Mouse (Mus musculus) MEL (cell line): ENCODE results near the gene Lcmt2. TPM values are rescaled to one million over a fixed set of nuclear protein-coding genes. Genes with fewer than 3 reads are reported as not detected.

Experiments
- DNase-seq: peaks from one replicate; pipeline ENCODE4 v3.0.0; 2011; ENCODE audit warnings: low read depth, low spot score
- H3K27ac ChIP-seq: 2 replicates; pipeline ENCODE4 v1.5.1; 2012; ENCODE audit warnings: low read depth, mild to moderate bottlenecking, control low read depth, low read length, moderate library complexity; ENCODE audit not compliant: control insufficient read depth
- H3K27me3 ChIP-seq, 2 experiments: fragments of 150-350 bp in 1 of 2; sonication (generic) in 1 of 2; 2 replicates each; pipeline ENCODE4 v1.6.1; 2012; ENCODE audit warnings: low read length in 2 of 2, mild to moderate bottlenecking in 2 of 2, improper control_type of control experiment in 1 of 2, moderate library complexity in 1 of 2; ENCODE audit not compliant: insufficient read depth in 2 of 2, control insufficient read depth in 1 of 2
- H3K36me3 ChIP-seq, 2 experiments: 2 replicates each; pipeline ENCODE4 v1.6.1; 2012 to 2014; ENCODE audit warnings: low read length in 2 of 2, improper control_type of control experiment in 1 of 2, inconsistent platforms in 1 of 2, mild to moderate bottlenecking in 1 of 2; ENCODE audit not compliant: insufficient read depth in 2 of 2, control insufficient read depth in 1 of 2
- H3K4me1 ChIP-seq, 2 experiments: fragments of 150-350 bp in 1 of 2; sonication (generic) in 1 of 2; 2 replicates each; pipeline ENCODE4 v1.6.1; 2012; ENCODE audit warnings: low read length in 2 of 2, improper control_type of control experiment in 1 of 2, mild to moderate bottlenecking in 1 of 2; ENCODE audit not compliant: insufficient read depth in 2 of 2, control insufficient read depth in 1 of 2
- H3K4me3 ChIP-seq, 2 experiments: fragments of 150-350 bp in 1 of 2; sonication (generic) in 1 of 2; 2 replicates each; pipeline ENCODE4 v1.5.1; 2012; ENCODE audit warnings: low read depth in 2 of 2, low read length in 2 of 2, mild to moderate bottlenecking in 2 of 2, moderate library complexity in 2 of 2, control low read depth in 1 of 2, improper control_type of control experiment in 1 of 2; ENCODE audit not compliant: control insufficient read depth in 1 of 2, insufficient read depth in 1 of 2
- H3K79me2 ChIP-seq: 2 replicates; pipeline ENCODE4 v1.6.1; 2012; ENCODE audit warnings: mild to moderate bottlenecking, low read length, moderate library complexity; ENCODE audit not compliant: control insufficient read depth, poor library complexity, insufficient read depth
- H3K9ac ChIP-seq: 2 replicates; pipeline ENCODE4 v1.6.1; 2012; ENCODE audit warnings: low read depth, mild to moderate bottlenecking, control low read depth, low read length, moderate library complexity; ENCODE audit not compliant: control insufficient read depth, poor library complexity, severe bottlenecking
- H3K9me3 ChIP-seq: fragments of 150-350 bp; sonication (generic); replicated peaks from 2 replicates; pipeline ENCODE4 v1.6.1; 2012; ENCODE audit warnings: mild to moderate bottlenecking, low read length, improper control_type of control experiment, moderate library complexity; ENCODE audit not compliant: insufficient read depth
- BHLHE40 ChIP-seq: IDR thresholded peaks from 2 replicates; pipeline ENCODE4 v1.6.1; 2012; ENCODE audit warnings: low read depth, mild to moderate bottlenecking, inconsistent platforms, low read length, improper control_type of control experiment, borderline replicate concordance
- CHD2 ChIP-seq: IDR thresholded peaks from 2 replicates; pipeline ENCODE4 v1.6.1; 2011; ENCODE audit warnings: low read length, improper control_type of control experiment
- CTCF ChIP-seq, 3 experiments: IDR thresholded peaks in 2 of 3; conservative IDR thresholded peaks in 1 of 3; 2 replicates each; pipeline ENCODE4 v1.5.1; 2011 to 2012; ENCODE audit warnings: low read length in 3 of 3, low read depth in 2 of 3, mild to moderate bottlenecking in 2 of 3, improper control_type of control experiment in 1 of 3, inconsistent platforms in 1 of 3, mixed read lengths in 1 of 3, moderate library complexity in 1 of 3; ENCODE audit not compliant: control insufficient read depth in 1 of 3, insufficient read depth in 1 of 3, poor library complexity in 1 of 3, severe bottlenecking in 1 of 3
- ELF1 ChIP-seq: IDR thresholded peaks from 2 replicates; pipeline ENCODE4 v1.6.1; 2014; ENCODE audit warnings: low read depth, mild to moderate bottlenecking, inconsistent platforms, low read length, improper control_type of control experiment, moderate library complexity
- ETS1 ChIP-seq: IDR thresholded peaks from 2 replicates; pipeline ENCODE4 v1.6.1; 2012; ENCODE audit warnings: low read depth, mild to moderate bottlenecking, inconsistent platforms, low read length, improper control_type of control experiment, moderate library complexity
- GABPA ChIP-seq: IDR thresholded peaks from 2 replicates; pipeline ENCODE4 v1.6.1; 2012; ENCODE audit warnings: low read depth, mild to moderate bottlenecking, inconsistent platforms, low read length, improper control_type of control experiment, moderate library complexity
- GATA1 ChIP-seq: IDR thresholded peaks from 2 replicates; pipeline ENCODE4 v1.6.1; 2011; ENCODE audit warnings: low read depth, low read length, improper control_type of control experiment
- HCFC1 ChIP-seq: IDR thresholded peaks from 2 replicates; pipeline ENCODE4 v1.6.1; 2012; ENCODE audit warnings: low read depth, mild to moderate bottlenecking, inconsistent platforms, low read length, improper control_type of control experiment, moderate library complexity
- MAX ChIP-seq: IDR thresholded peaks from 2 replicates; pipeline ENCODE4 v1.6.1; 2011; ENCODE audit warnings: low read length, improper control_type of control experiment
- MAZ ChIP-seq: IDR thresholded peaks from 2 replicates; pipeline ENCODE4 v1.6.1; 2012; ENCODE audit warnings: low read depth, mild to moderate bottlenecking, inconsistent platforms, low read length, improper control_type of control experiment
- MXI1 ChIP-seq: IDR thresholded peaks from 2 replicates; pipeline ENCODE4 v1.6.1; 2011; ENCODE audit warnings: mild to moderate bottlenecking, low read depth, low read length, improper control_type of control experiment
- MYC ChIP-seq: IDR thresholded peaks from 2 replicates; pipeline ENCODE4 v1.6.1; 2011; ENCODE audit warnings: low read depth, mild to moderate bottlenecking, low read length, improper control_type of control experiment, moderate library complexity
- NELFE ChIP-seq: IDR thresholded peaks from 2 replicates; pipeline ENCODE4 v1.6.1; 2011; ENCODE audit warnings: low read depth, low read length, improper control_type of control experiment
- NRF1 ChIP-seq: IDR thresholded peaks from 2 replicates; pipeline ENCODE4 v1.6.1; 2014; ENCODE audit warnings: low read depth, mild to moderate bottlenecking, inconsistent platforms, low read length, improper control_type of control experiment, moderate library complexity; ENCODE audit not compliant: poor library complexity, insufficient read depth, severe bottlenecking
- POLR2A ChIP-seq, 2 experiments: IDR thresholded peaks; 2 replicates each; pipeline ENCODE4 v1.6.1; 2011 to 2012; ENCODE audit warnings: low read length in 2 of 2, mild to moderate bottlenecking in 2 of 2, control low read depth in 1 of 2, improper control_type of control experiment in 1 of 2, low read depth in 1 of 2, moderate library complexity in 1 of 2; ENCODE audit not compliant: control insufficient read depth in 1 of 2, insufficient read depth in 1 of 2, poor library complexity in 1 of 2
- POLR2AphosphoS2 ChIP-seq: IDR thresholded peaks from 2 replicates; pipeline ENCODE4 v1.6.1; 2011; ENCODE audit warnings: low read length, improper control_type of control experiment
- RAD21 ChIP-seq: IDR thresholded peaks from 2 replicates; pipeline ENCODE4 v1.6.1; 2011; ENCODE audit warnings: mild to moderate bottlenecking, low read depth, low read length, improper control_type of control experiment
- SIN3A ChIP-seq: IDR thresholded peaks from 2 replicates; pipeline ENCODE4 v1.6.1; 2012; ENCODE audit warnings: low read length, improper control_type of control experiment, inconsistent platforms
- SMC3 ChIP-seq: IDR thresholded peaks from 2 replicates; pipeline ENCODE4 v1.6.1; 2011; ENCODE audit warnings: low read depth, low read length, improper control_type of control experiment
- TBP ChIP-seq: IDR thresholded peaks from 2 replicates; pipeline ENCODE4 v1.8.0; 2011; ENCODE audit warnings: low read depth, low read length, improper control_type of control experiment
- TCF12 ChIP-seq: IDR thresholded peaks from 2 replicates; pipeline ENCODE4 v1.6.1; 2014; ENCODE audit warnings: low read depth, mild to moderate bottlenecking, inconsistent platforms, low read length, improper control_type of control experiment, moderate library complexity
- ZC3H11A ChIP-seq: IDR thresholded peaks from 2 replicates; pipeline ENCODE4 v1.6.1; 2012; ENCODE audit warnings: low read depth, mild to moderate bottlenecking, inconsistent platforms, low read length, improper control_type of control experiment
- ZMIZ1 ChIP-seq: IDR thresholded peaks from 2 replicates; pipeline ENCODE4 v1.6.1; 2012; ENCODE audit warnings: low read depth, mild to moderate bottlenecking, inconsistent platforms, low read length, improper control_type of control experiment, moderate library complexity
- ZNF384 ChIP-seq: IDR thresholded peaks from 2 replicates; pipeline ENCODE4 v1.6.1; 2012; ENCODE audit warnings: low read depth, mild to moderate bottlenecking, inconsistent platforms, low read length, improper control_type of control experiment
- polyA plus RNA-seq, 2 experiments: library from polyadenylated mRNA; stranded (reverse) in 1 of 2; unstranded in 1 of 2; fragments of >175 nt in 1 of 2; fragments of >200 nt in 1 of 2; gene quantifications; 2 replicates each; pipeline versions ENCODE4 v1.2.1 to v1.2.4; 2012; ENCODE audit warnings: low replicate concordance in 2 of 2, low read depth in 1 of 2; ENCODE audit not compliant: insufficient read length in 2 of 2, insufficient read depth in 1 of 2, missing spikeins in 1 of 2
- total RNA-seq: library from RNA; depleted of rRNA; stranded (reverse); fragments of 300-350 nt; gene quantifications from 2 replicates; pipeline ENCODE4 v1.2.3, GENCODE M21; 2012; rRNA removed

Gene Lcmt2
- total RNA-seq (9.4 and 13.2 TPM in 2 replicates), polyA plus RNA-seq (10 to 100 TPM in 1 of 2 experiments, not detected in 1; 12.9 TPM)

DNA sequence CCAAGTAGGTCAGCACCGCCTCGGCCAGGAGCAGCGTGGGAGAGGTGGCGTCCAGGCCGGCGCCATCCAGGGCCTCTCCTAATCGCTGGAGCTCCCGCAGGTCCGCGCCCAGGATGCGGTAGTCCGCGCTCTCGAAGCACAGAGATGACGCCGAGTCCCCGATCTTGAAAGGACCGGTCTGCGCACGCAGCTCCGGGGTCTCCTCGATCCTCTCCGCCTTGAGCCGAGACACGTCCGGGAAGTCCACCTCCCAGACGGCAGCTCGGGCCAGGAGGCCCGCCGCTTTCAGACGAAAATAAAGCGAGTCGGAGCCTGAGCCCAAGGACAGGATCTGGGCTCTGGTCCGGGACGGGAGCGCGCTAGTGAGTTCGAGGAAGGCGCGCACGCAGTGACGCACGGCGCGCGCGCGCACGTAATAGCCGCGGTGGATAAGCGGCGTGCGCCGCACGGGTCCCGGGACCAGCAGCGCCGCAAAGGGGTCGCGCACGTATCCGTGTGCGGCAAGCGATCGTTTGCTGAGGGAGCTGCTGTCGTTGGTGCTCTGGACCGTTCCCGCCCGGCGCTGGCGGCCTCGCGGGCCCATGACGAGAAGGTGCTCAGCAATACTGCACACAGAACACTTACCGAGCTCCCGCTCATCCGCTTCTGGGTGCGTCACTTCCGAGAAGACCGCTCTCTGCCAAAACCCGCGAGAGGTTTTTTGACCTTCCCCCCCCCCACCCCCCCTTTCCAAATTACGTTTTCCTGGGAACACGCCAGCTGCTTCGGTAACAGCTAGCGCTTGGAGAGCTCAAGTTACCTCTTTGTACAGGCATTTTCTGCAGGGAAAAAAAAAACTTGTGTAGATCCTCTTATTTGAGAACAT, at the start of gene Lcmt2, which contains the start of gene Adal:
Lcmt2 (minus strand) TSS at position 636 of the 865 bp plus-strand sequence.
Adal (plus strand) TSS at position 411 of the 865 bp plus-strand sequence.
- TF ChIP-seq CHD2 (peak; percentile 71), POLR2AphosphoS2 (peak; percentile 95), SIN3A (peak; percentile 72), MAX (peak; percentile 77), NELFE (peak; percentile 95), ZMIZ1 (peak; percentile 28; the same call in 1 of the 2 replicates), RAD21 (no peak), POLR2A (IDR thresholded peaks at IDR 0.05; ENCODE audit: control insufficient read depth in 1 of 2, insufficient read depth in 1 of 2, low read depth in 1 of 2, low read length in 2 of 2, poor library complexity in 1 of 2) (peak; percentile 96 to 98), MXI1 (peak; percentile 46; the same call in 1 of the 2 replicates), MYC (peak; percentile 85; the same call in 1 of the 2 replicates), GATA1 (no peak), NRF1 (peak; percentile 68), GABPA (no peak), MAZ (no peak), ELF1 (0 out of 2 replicates have a peak, but pooled peaks have one; percentile 10), HCFC1 (peak; percentile 79), ZC3H11A (no peak), TCF12 (peak; percentile 62; the same call in 1 of the 2 replicates), BHLHE40 (0 out of 2 replicates have a peak, but pooled peaks have one; percentile 22)
- Histone ChIP-seq H3K9me3 (no peaks in the 10 kb centered on the region), H3K27me3 (no peaks in the 10 kb centered on the region), H3K4me1 (peaks cover 5 to 14% of the 10 kb centered on the region in 2 experiments; a peak in 3 of 4 replicates), H3K27ac (peak within 1 kb of the TSS; percentile 85), H3K36me3 (peaks cover 0 to 26% of the 10 kb centered on the region in 2 experiments; a peak in 2 of 4 replicates), H3K4me3 (peak within 1 kb of the TSS; percentile 84 to 92), H3K79me2 (peaks cover 31% of the 10 kb centered on the region), H3K9ac (peak within 1 kb of the TSS; percentile 83)
- peak; percentile 95 for DNase-seq

DNA sequence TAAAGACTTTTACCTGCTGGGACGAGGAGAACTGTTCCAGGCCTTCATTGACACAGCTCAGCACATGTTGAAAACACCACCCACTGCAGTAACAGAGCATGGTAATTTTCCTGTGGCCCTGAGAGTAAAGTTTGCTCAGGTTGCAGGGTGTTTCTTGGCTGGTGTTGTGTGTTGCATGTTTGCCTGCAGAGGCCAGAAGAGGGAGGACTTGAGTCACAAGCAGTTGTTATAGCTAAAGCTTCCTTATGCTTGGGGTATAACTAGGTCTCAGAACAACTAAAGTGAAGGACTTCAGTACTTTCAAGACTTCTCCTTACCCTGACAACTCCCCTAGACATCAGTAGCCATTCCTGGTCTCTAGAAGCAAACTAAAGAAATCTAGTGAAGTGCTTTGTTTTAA, 48.1 kb upstream of the Lcmt2 start:
- Histone ChIP-seq H3K9me3 (no peaks in the 10 kb centered on the region), H3K27me3 (no peaks in the 10 kb centered on the region), H3K4me3 (no peak overlapping the region), H3K79me2 (no peaks in the 10 kb centered on the region), H3K36me3 (peaks cover 0 to 16% of the 10 kb centered on the region in 2 experiments; a peak in 2 of 4 replicates), H3K9ac (no peak overlapping the region), H3K4me1 (no peaks in the 10 kb centered on the region), H3K27ac (no peak overlapping the region)
- no peak for TF ChIP-seq TBP
- peak; percentile 15 for TF ChIP-seq RAD21
- no peak for TF ChIP-seq ZNF384
- TF ChIP-seq CTCF (IDR thresholded peaks at IDR 0.05 in 2 of 3, conservative IDR thresholded peaks at IDR 0.05 in 1 of 3; ENCODE audit: control insufficient read depth in 1 of 3, insufficient read depth in 1 of 3, low read depth in 2 of 3, low read length in 3 of 3, poor library complexity in 1 of 3, severe bottlenecking in 1 of 3), result peak in 2 of 3 experiments; percentile 25 to 39; a peak in 3 of 6 replicates
- TF ChIP-seq ETS1, result no peak
- peak; percentile 47 for TF ChIP-seq SMC3
- no peak for DNase-seq
